Mouse (Mus musculus) cerebellum, adult 9-10 months (tissue): ENCODE measurements around the gene Lrrc49.

ENCODE experiments used
- DNase-seq: peaks from one replicate; pipeline ENCODE4 v3.0.0; 2022

Lrrc49 gene

DNA sequence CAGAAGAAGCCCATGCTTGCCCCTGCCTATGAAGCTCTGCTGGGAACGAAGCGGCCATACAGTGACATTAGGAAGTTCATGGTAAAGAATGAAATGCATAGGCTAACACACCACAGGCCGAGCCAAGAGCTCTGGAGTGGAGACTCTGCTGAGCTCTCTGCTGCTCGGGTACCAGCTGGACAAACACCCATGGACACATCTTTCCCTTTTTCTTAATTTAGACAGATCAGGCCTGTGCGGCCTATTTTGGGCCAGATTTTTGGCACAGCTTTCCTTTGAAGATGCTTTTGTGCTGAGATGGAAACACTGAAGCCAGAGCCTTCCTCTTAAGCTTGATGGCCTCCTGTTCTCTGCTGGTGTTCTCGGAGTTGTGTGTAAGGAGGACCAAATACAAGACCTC, 95.0 kb downstream of the Lrrc49 start:
- DNase-seq = peak; percentile 82

DNA sequence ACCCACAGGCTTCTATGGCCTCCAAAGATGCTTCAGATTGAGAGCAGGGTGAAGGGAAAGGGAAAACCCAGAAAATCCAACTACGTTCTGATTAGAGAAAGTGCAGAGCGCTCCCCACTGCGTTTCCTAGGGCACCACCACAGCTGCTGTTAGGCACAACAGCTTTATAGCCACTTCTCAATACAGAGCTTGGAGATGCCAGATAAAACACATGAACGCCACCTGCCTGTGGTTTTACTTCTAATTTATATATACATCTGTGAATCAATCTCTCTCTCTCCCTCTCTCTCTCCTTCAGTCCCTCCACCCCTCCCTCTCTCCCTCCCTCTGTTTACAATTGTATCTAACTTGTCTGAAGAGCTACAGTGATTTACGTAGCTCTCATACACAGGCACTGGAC, 95.6 kb downstream of the Lrrc49 start:
- no peak for DNase-seq

DNA sequence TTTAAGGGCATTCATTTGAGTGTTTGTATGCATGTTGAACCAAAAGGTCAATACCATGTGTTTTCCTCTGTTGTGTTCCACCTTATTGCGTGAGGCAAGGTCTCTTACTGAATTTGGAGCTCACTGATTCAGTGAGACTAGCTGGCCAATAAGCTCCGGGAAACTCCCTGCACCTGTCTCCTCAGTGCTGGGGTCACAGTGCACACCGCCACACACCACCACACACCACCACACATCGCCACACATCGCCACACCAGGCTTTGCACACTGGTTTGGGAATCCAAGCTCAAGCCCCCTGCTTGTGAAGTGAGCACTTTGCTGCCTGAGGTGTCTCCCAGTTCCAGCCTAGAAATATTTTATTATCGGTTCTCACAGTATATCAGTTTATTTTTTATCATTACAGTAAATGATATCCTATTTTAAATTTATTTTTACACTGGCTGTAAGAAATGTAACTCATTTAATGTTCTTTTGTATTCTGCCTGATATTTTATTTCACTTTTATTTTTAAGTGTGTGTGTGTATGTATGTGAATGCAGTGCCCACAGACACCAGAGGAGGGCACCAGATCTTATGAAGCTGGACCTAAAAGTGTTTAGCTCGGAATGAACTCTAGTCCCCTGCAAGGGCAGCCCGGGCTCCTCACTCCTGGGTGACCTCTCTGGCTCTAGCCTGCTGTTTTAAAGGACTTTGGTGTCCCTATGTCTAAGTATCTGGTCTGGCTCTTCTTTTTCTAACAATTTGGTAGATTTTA, 96.9 kb downstream of the Lrrc49 start:
- DNase-seq = no peak

DNA sequence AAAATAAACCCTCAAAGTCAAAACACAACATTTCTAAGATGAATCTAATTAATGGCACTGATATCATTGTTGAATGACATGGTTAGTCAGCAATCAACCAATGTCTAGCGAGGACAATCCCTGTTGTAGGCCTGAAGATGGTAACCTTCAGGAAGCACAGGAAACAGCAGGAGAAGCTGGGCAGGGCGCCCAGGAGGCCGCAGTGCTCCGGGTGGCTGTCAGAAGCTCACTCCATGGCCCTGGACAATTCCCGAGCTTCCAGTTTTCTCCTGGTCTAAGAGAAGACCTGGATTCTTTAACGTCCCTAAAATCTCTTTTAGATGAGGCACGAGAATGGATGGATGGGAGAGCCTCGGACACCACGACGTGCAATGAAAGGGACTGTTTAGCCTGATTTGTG, 99.0 kb downstream of the Lrrc49 start:
- peak; percentile 56 for DNase-seq

DNA sequence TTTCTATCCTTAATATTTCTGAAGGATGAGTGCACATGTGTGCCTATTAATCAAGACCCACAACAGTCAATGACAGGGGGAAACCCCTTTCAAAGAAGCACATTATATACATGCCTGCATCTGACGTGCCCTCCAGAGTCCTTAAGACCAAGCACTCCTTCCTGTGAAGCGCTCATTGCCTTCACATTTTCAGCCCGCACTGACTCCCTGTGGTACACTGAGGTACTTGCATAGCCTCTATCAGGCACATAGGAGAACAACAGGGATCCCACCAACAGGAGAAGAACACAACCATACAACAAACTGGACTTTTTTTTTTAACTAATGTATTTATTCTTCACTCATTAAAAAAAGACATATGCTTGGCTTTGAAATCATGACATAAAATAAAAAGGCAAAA, 101.0 kb downstream of the Lrrc49 start:
- DNase-seq = no peak

DNA sequence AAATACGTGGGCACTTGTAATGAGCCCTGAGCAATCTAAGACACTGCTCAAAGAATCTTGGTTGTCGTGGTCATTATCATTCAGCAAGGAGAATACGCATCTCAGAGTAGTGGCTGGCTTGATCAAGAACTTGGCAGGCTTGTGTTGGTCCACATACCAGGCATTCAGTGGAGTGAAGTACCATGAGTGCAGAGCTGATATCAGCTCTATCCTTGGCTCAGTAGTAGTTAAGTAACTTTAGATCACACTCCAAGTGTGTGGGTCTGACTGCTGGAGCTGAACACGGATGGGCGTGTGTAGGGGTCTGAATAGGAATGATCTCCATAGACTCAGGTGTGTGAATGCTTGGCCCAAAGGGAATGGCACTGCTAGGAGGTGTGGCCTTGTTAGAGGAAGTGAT, 102.8 kb downstream of the Lrrc49 start:
- DNase-seq = no peak

DNA sequence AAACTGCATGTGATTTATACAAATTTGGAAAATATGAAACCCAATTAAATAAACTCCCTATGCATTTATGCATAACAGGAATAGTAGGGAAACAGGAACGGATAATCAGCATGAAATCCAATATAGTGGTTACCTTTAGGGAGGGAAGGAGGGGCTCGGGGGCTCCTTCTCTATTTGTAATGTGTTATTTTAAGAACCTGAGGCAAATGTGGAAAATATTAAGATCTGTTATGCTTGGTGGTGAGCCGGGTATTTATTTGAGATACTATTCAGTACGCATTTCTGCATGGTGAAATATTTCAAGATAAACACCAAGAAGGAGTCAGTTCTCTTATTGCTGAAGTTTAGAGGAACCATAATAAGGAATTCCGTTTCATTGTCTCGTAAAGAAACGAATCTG, 105.4 kb downstream of the Lrrc49 start:
- no peak for DNase-seq

DNA sequence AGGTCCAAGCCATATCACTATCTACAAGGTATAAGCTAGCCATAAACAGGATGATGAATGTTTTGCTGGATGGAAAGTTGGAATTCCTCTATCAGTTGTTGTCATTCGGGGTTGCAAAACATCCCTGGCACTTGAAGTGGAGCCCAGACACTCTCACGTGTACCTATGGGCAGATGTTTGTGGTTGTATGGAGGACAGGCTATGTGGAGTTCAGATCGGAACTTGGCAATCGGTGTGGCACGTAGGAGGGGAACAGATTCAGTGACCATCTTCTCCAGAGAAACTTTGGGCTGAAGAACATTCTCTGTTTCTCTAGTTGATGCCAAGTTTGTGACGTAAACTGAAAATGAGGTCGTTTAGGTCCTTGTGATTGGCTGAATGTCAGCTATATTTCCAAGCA, 114.9 kb downstream of the Lrrc49 start:
- DNase-seq = no peak

DNA sequence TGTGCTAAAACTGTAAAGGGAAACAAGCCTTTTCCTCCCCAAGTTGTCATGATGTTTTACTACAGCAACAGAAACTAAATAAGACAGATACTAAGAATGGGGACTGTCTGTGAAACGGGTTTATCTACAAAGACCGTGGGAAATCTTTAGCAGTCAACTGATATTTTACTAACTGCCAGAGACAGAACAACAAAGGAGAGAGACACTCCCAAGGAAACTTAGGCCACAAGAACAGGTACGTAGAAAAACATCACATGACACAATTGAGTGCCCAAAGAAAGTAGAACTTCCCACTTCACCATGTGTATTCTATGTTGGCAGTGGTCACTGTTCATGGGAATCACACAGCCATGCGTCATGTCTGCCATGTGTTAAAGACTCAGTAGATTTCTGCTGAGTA, 116.2 kb downstream of the Lrrc49 start:
- no peak for DNase-seq

DNA sequence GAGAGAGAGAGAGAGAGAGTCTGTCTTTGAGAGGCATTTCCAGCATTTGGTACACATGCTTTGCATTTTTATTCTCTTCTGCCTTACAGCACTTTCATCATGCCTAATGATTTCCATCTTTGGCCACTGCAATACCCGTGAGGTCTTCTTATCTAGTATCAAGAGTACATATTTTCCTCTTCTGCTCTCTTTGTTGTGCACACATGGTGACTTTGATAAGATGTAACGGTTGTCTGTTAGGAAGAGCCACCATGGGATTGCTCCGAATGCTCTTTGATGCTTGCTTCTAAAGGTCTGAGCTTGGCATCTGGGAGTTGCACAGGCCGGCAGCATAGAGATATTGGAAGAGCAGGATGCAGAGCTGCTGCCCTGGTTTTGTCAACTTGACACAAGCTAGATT, 116.9 kb downstream of the Lrrc49 start:
- no peak for DNase-seq

DNA sequence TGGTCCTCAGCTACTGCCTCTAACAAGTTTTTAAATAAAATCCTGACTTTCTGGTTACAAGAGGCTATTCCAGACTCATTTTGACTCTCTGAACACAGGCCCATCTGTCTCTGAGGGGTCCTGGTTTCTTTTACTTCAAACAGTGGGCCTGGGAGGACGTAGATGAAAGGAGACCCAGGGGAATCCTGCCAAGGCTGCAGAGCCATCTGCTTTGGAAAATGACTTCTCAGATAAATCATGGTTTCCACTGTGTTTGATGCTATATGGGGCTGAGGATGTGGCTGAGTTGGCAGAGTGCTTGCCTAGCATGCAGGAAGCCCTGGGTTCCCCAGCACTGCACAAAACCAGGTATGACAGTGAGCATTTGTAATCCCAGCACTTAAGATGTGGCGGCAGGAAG, 118.6 kb downstream of the Lrrc49 start:
- no peak for DNase-seq

DNA sequence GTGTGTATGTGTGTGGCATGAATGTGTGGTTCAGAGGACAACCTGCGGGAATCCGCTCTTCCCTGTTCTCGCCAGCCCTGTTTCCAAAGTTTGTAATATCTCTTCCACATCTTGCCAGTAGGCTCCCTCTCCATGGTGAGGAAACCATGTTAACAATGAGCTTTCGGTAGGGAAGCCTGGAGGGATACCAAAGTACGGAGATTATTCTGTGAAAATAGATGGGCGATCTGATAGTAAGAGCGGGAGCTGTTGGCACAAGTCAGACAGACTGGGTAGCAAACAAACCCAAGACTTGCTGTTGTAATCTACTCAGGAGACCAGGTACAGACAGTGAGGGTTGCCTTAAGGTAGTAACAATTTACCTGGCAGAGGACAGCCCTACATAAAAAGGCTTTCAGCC, 124.1 kb downstream of the Lrrc49 start:
- no peak for DNase-seq

DNA sequence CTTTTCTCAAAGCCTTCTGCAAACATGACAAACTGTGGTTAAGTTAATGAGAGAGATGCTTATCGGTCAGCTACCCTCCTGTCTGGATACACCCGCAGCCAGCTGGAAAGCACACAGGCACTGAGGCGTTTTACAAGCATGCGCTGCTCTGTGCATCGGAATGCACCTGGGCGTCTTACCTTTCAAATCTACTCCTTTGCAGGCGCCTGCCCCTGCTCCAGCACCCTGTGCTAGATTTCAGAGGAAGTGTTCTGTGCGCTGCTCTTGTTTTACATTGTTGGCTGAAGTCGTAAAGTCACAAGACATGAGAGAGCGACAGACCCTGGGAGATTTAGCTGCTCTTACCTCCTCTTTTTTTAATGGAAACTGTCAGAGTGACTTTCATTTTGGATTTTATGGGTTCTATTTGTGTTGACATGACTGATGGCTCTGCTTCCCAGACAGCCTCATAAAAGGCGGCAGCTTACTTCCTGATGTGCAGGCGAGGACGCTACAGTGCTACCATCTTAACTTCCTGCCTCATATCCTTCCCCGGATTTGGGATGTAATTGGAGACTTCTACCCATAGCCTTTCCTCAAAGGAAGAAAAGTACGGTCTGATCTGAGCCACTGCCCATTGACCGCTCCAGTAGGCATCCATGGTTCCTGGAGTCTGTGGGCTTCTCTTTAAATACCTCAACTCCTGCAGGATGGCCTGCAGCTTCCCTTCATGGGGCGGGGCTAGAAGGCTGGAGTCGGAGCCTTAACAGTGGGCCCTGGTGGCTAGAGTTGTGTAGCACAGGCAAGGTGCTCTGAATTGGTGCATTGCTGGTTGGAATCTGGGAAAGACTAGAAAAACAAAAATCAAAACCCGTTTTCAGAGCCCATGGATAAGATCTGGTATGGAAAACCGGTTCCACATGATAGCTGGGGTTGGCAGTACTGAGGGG, 125.3 kb downstream of the Lrrc49 start:
- no peak for DNase-seq

DNA sequence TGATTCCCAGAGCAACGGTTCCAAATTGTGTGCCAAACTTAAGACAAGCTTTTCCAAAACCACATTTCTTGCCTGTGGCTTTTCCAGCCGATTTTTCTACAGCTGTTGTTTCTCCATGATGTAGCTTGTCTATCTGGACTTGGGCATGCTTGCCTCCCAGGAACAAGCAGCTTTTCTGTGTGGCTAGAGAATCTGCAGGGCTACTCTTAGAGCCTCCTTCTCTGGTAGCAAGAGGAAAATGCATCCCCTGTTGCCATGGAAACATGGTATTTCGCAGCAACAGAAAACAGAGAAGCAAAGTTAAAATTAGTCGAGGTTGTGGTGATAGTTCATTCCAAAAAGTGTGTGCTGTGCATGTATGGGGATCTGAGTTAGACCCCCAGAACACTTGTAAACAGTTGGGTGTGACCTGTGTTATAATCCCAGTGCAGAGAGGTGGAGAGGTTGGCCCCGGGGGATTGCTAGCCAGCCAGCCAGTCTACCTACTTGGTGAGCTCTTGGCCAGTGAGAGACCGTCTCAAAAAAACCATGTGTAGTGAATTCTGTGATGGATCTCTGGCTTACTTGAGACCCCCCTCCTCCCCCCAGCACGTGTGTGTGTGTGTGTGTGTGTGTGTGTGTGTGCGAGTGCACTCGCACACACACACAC, 126.2 kb downstream of the Lrrc49 start:
- DNase-seq = no peak

DNA sequence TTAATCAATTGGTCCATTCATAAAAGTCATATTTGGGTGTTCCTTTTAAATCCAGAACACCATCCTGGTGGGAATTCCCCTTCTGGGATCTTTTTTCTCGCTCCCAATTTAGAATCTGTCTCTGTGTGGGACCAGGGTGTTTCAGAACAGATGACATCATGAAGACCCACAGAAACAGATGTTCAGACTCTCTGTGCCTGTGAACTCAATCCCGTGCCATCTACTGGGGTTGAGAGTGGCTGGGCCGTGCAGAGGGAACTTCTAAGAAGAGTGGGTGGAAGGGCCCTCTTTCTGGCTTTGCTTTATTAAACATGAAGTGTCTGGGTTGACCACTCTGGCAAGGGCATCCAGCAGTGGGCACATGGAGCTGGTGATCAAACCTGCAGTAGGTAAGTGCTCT, 129.5 kb downstream of the Lrrc49 start:
- DNase-seq = no peak

DNA sequence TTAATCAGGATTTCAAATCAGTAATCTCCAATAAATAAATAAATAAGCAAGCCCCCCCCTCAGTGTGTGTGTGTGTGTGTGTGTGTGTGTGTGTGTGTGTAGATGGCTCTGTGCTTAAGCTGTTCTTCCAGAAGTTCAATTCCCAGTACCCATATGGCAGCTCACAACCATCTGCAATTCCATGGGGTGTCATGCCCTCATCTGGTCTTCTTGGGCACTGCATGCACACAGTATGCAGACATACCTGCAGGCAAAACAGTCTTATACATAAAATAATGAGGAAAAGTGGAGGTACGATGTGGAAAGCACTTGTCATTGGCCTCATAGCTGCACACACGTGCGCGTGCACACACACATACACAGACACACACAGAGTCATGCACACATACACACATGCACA, 136.7 kb downstream of the Lrrc49 start:
- no peak for DNase-seq

DNA sequence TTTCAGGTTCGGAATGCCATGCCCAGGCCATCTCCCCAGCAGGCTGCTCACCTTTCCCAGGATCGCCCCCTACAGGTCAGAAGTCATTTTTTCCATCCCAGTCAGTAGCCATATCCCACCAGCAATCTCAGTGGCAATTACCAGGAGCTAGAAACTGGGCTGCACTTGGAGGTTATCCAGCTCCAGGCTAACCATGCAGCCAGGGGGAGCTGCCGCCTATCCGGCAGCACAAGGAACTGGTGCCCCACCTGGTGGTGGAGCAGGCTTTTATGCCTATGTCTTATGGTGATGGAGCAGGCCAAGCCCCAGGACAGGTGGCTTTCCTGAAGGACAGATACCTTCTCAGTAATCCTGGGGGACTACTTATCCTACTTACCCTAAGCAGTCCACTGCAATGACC, 139.8 kb downstream of the Lrrc49 start:
- DNase-seq = peak; percentile 13

DNA sequence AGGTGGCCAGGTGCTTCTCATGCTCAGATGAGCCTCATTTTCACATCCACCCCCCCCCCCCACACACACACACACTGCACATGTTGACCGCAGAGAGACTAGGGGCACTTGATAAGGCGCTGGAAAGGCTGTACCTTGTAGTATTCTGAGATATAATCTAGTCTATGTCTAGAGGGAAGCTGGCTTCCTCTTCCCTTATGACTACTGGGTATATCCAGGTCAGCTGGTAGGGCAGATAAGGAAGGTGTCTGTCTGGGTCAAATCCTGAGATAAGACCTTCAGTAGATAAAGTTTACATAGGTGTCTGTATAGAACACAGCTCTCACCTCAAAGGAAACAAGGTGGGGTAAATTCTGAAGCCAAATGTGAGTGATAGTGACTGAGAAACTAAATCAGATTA, 141.8 kb downstream of the Lrrc49 start:
- DNase-seq = no peak

DNA sequence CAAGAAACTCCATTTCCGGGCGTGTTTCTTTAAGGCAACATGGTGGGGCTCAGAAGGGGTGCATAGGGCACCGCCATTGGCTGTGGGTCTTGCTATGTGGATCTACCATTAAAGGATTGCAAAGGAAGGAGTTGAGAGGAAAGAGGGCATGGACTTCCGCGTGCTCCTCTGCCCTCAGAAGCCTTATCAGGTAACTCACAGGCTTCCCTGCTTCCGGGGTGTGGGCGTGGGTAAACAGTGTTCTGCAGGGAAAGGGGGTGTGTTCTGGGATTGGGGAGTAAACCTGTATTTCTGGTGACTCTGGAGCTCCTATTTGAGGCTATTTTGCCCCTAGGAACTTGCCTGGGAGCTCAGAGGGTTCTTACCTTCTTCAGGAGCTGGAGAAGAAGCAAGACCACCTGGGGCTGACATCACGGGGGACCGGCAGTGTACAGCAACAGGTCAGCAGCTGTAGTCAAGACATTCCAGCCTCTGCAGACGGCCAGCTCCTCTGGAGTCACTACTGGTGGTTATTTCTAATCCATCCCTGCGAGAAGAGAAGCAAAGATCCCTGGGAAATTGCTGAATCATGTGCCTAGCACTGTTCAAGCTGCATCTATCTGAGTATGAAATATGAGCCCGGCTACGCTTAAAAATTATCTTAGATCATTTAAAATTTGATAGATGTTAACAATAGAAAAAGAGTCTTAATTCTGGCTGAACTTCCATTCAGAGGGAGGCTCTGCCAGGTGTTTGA, 142.4 kb downstream of the Lrrc49 start:
- DNase-seq = no peak

DNA sequence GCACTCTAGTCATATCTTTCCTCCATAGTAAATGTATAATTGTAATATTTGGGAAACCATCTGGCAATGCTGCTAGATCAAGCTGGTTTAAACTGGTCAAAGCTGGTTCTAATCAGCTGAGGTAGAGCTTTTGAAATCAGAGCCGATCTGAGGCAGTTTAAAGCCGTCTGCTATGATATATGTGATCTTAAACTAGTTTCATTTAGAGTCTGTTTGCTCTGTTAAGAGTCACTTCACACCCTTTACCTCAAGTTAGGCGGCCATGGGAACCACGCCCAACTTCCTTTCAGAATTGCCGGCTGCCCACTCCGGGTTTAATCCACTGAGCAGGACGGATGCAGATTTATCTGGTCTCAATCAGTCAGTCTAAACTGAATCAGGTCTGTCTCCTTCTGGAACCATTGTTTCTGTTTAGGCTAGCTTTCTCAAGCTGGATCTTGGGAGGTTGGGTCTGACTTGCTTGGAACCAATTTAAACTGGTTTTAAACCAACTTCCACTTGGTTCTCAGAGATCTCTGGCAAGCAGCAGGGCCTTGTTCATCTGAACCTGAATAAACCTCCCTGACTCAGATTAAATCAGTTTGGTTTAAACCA, 144.4 kb downstream of the Lrrc49 start:
- no peak for DNase-seq

DNA sequence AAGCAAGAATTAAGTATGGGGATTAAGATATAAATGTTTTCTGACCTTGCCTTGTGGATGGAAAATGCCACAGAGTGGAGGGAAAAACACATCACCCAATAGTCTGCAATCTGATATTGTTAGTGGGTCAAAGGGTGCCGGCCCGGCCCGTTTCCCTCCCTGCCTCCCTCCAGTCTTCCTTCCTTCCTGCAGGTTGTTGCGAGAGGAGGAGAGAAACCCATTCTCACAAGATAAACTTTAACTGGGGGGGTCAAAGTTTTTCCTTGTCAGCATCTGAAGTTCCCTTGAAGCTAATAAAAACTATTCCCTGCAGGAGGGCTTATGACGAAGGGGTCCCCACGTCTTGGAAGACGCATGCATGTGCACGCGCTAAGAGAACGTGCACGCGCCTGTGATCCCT, 157.6 kb downstream of the Lrrc49 start:
- DNase-seq = no peak

DNA sequence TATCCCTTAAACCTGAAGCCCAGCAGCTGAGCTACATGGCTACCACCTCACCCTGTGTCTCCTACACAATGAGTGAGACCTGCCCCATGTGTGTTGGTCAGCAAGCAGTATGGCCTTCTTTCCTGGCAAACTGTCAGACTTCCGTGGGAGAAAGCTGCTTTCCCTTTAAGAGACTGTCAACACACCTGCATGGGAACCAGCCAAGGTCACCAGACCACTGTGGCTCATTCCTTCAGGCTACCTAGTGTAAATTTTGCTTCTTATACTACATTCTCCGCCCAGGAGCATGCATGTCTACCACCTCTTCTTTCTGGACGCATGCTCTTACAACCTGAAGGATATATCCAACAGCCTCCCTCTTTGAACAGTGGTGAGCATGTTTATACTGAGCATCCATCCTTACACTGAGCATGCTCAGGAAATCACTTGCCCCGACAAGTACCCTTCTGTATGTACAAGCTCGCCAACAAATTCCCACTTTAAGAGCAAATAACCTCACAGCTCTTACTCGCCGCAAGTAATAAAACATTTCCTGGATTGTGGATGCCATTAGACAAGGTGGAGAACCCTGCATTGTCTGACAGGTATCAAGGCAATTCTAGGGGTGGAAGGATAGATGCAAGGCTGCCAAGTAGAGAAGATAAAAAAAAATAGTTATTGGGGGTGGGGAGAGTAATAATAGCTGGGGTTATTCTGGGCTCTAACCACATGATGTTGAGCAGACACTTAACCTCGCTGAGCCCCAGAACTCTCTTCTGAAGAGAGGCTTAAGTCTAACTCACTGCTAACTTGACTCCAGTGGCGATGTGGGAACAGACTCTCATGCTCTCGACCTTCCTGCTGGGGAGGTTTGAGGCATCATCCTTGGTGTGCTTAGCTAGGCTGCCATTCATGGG, 158.4 kb downstream of the Lrrc49 start:
- DNase-seq = no peak
